ENCODE assay signal across 7 mouse cellular contexts in the genomic region with DNA sequence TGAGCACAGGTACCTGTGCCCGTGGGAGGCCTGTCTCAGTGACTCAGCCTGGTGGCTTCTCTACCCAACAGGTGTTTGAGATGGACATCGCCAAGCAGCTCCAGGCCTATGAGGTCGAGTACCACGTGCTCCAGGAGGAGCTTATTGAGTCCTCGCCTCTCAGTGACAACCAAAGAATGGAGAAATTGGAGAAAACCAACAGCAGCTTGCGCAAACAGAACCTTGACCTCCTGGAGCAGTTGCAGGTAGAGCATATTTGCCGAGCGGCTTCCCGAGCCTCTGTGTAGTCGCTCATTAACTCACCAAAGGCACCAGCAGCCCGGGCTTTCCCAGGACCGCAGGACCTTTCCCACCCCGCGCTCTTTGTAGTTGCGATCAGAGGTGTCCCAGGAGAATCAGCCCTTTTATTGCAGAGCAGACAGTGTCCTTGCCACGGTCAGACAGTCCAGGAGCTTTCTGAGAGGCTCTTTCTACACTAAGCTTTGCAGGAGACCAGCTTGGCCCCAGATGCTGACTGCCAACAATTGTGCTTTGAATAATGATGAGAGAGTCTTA.
DNase-seq lines count a peak whose midpoint lies in the region; ATAC-seq and TF ChIP-seq lines count a peak whose summit lies in the region.

No protein-coding gene starts in this region.

- no peak for TF ChIP-seq CTCF in Patski (IDR thresholded peaks at IDR 0.05)

- DNase-seq in Patski (ENCODE audit: low read depth, low spot score) = no peak
- DNase-seq in kidney, adult 9 months = peak; percentile 95
- DNase-seq in lung, postnatal 10 days = peak; percentile 41
- DNase-seq in layer of hippocampus, postnatal 10 days (ENCODE audit: low spot score in 2 of 2) = no peak

- no peaks in the 10 kb centered on the region for H3K27me3 ChIP-seq in Patski

- ATAC-seq in Patski = peak; percentile 49
- ATAC-seq in erythroblast, adult 5-6 weeks (replicated peaks; ENCODE audit: low FRiP score, poor library complexity, severe bottlenecking) = no peak
- ATAC-seq in granulocyte monocyte progenitor cell, adult 5-6 weeks (replicated peaks; ENCODE audit: poor library complexity, severe bottlenecking) = no peak

- CTCF ChIA-PET in Patski (lab: Charles Lee) = interaction anchor here (0.9 to 1.6 kb wide), 7 partner anchors 13 to 158 kb away, joined by 3 to 9 read pairs (median 4); no protein-coding TSS in a partner anchor

- in situ Hi-C loops in Patski (cut with MboI; ENCODE audit: low pct_unique_long_range_greater_than_20kb) = loop anchor here (10.0 kb wide), 1 partner anchor 150 kb away; no protein-coding TSS in a partner anchor

- peaks cover 41% of the 10 kb centered on the region for H3K4me1 ChIP-seq in brown adipose tissue, adult 24 weeks (ENCODE audit: control insufficient read depth, insufficient read depth, insufficient read length, low read length)

- H3K4me3 ChIP-seq in brown adipose tissue, adult 24 weeks (ENCODE audit: insufficient read depth, low read depth, low read length) = no peak overlapping the region

- peak overlapping the region; percentile 81 for H3K27ac ChIP-seq in brown adipose tissue, adult 24 weeks (replicated peaks; ENCODE audit: low read depth, low read length)

- POLR2A ChIA-PET in Patski (lab: Charles Lee) = interaction anchor here (1.4 kb wide), 1 partner anchor 30 kb away, joined by 4 read pairs; no protein-coding TSS in a partner anchor

Comparison
In these comparisons a context has a peak if more than half of its experiments do, and no peak if none do; other contexts are left out.
1. DNase-seq: peak in kidney, adult 9 months (single experiment) and lung, postnatal 10 days (single experiment); none in Patski (single experiment) and layer of hippocampus, postnatal 10 days (0 of 2).